Mouse (Mus musculus) frontal cortex, postnatal 10 days (tissue): ENCODE results near the gene Apom.

ENCODE experiments used
- DNase-seq, 2 experiments: peaks; one replicate each; pipeline ENCODE4 v3.0.0; 2022; ENCODE audit warnings: low spot score in 2 of 2, mixed read lengths in 1 of 2

The Apom gene

DNA sequence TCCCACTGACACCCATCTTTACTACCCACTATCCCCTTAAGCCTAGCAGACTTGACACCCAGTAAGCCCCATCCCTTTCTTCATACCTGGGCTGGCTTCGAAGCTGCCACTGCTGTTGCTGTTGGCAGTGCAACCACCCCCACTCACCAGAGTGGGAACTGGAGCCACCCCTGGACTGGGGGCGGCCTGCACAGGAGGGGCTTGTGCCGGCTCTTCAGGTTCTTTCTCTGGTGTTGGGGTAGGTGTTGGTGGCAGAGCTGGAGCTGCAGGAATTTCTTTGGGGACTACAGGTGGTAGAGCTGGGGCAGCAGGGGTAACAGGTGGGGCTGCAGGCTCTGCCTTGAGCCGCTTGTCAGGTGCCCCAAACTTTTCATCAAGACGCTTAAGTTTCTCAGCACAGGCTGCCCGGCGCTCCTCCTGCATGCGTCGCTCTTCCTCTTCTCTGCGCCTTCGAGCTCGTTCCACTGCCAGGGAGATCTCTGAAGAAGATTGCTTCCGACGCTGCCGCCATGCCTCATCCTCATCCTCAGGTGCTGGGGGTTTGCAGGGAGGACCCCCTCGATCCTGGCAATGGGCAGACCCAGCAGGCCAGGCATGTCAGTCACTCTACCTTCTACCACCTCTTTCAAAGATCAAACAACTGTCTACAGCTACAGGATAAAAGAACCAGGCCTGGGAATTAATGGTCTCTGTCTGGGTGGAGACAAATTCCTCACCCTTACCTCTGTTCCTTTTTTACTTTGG, 27.2 kb upstream of the Apom start:
- DNase-seq: no peak

DNA sequence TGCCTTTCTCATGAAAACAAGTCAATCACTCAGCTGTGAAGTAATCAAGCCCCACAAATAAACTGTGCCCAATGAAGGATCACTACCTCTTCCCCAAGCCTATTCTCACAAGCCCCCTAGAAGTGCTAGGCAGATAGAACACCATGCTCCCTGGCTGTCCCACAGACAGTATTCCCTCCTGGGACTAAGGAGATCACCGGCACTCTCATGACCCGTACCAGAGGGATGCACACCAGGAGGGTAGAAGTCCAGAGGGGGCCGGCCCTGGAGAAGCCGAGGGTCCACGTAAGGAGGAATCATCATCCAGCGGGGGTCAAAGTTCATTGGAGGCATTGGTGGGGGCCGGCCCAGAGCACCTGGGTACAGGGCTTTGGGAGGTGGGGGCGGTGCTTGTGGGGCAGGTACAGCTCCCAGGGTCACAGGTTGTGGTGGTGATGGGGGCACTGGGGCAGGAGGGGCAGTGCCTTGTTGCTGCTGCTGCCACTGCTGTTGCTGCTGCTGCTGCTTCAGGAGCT, 25.9 kb upstream of the Apom start:
- DNase-seq: no peak

DNA sequence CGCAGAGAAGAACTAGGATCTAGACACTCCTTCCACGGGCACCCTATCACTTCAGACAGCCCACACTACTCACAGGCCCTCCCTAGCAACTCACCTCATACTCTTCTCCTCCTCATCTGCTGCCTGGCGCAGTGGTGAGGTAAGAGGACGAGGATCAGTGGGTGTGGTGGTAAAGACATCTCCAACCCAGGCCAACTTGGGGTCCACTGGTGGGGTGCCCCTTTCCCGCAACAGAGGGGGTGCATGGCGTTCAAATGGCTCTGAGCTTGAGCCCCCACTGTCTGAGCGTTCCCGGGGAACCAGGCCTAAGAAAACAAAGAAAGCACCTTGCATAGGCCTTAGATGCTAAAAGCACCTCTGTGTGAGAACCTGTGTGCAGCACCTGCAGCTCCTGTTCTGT, 25.4 kb upstream of the Apom start:
- no peak for DNase-seq

DNA sequence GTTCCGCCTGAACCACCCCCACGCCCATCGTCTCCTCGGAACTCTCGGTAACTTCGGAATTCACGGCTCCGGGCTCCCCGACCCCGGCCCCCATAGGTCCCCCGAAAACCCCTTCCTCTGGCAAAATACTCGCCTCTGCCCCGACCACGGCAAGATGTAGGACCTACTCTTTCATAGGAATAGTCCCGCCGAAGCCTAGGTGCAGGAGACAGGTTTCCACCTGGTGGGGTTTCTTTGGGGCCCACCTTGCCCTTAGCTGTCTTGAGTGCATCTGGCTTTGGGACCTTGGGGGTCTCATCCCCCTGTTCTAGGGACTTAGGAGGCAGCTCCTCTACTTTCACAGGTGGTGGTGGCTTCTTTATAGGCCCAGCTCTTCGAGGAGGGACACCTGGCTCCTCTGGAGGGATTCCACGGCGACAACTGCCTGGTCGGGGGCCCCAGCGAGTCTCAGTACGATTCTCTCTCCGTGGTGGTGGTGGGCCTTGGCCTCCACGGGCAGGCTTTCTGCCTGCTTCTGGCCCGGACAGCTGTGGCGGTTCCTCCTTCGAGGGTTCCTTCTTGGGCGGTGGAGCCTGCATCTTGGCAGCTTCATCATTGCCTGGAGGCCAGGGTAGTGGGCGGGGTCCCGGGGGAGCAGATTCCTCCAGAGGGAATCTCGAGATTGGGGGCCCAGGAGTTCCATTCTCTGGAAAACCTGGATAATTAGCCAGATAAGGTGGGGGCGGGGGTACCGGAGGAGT, 24.8 kb upstream of the Apom start:
- no peak for DNase-seq

DNA sequence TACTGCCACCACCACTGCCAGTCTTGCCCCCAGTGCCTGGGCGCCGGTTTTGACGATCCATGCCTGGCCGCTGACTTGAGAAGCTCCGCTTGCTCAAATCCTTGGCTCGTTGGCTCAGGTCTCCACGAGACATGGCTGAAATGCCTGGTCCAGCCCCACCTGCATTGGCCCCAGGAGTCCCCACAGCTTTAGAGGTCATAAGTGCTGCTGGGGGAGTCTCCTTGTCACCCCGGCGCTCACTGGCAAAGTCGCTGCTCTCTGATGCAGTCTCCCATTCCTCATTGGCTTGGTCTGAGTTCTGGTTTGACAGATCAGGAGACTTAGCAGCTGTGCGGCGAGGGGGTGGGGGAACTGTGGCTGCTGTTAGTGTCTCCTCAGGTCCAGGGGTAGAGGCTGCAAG, 23.6 kb upstream of the Apom start:
- DNase-seq: no peak

DNA sequence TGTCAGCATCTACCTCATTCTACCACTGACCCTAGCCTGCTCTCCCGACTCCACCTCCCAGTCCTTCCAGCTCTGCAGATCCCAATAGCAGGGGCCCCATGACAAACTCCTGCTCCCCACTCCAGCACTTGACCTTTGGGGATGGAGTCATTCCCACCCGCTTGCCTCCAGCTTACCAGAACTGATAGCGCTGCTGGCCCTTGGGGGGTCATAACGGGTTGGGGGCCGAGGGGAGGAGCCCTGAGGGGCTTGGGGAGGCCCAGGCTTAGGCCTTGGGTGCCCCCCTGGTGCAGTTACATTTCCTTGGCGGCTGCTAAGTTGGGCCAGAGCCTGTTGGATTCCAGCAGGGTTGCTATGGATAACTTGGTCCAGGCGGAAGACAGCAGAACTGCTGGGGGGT, 22.8 kb upstream of the Apom start:
- DNase-seq: no peak

DNA sequence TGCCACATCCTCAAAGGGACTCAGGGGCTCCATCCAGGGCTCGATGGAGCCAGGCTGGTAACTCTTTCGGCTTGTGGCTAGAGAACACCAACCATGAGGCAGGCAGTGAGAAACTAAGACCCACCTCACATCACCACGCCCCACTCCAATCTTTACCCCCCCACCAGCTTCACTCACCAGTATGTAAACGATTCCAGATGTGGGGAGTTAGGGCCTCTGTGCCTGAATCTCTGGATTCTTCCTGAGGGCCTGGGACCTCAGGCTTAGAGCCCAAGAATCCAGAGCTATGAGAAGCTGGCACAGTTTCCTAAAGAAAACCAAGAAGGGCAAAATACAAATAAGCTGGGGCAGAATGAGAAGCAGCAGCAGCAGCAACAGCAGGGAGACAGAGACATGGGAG, 22.1 kb upstream of the Apom start:
- no peak for DNase-seq

DNA sequence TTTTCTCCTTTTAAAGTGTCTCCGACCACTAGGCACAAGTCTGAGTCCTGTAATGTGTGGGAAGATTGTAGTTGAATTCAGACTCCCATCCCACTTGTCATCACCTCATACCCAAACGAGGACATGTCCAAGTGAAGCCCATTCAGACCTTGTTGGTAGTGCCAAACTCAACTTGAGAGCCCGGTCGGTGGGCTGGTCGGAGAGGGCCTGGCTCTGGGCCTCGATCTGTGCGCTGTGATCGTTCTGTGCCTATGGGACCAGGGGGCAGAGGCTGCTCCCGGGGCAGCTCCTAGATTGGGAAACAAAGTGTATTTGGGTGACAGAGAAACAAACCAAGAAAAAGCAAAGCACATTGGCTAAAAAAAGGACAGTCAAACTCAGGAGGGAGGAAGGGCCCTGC, 21.2 kb upstream of the Apom start:
- no peak for DNase-seq

DNA sequence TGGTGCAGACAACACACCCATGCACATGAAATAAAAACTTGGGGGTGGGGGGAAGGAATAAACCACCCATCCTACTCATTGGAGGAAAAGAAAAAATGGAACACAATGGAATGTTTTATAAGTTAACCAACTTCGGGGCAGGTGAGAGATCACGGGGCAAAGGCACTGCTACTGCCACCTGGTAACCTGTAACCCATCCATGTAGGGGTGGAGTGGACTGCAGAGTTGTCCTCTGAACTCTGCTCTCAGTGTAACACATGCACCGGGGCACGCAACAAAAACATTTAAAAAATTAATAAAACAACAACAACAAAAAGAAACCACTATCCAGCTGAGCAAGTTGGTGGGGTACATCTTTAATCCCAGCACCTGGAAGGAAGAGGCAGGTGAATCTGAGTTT, 20.3 kb upstream of the Apom start:
- no peak for DNase-seq

DNA sequence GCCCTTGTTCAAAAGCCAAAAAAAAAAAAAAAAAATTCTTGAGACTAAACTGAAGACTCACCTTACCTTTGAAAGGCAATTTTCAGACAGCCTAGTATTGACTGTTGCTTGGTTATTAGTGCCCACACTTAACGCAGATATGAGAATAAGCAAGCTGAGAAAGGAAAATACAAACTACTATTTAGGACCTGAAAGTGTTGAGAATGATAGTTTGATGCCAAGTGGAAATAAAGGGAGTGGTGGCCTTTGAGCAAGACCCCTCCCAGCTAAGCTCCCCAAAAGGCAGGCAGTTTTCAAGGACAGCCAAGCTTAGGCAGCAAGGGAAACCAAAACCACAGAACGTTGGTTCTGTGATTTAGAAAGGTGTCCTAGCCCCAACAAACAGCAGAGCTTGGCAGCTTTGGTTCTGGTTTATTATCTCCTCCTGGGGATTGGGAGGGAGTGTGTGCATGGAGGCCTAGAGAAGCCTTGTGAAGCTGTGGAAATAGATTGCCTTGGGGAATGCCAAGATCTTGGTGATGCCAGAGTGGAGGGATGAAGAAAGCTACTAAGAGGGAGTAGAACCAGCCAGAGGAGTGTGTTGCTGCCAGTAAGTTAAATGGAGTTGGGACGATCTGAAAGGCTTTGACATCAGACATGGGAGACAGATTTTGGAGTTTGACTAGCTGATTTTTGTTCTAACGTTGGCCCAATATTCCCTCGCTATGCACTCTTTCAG, 16.2 kb upstream of the Apom start:
- DNase-seq: no peak

DNA sequence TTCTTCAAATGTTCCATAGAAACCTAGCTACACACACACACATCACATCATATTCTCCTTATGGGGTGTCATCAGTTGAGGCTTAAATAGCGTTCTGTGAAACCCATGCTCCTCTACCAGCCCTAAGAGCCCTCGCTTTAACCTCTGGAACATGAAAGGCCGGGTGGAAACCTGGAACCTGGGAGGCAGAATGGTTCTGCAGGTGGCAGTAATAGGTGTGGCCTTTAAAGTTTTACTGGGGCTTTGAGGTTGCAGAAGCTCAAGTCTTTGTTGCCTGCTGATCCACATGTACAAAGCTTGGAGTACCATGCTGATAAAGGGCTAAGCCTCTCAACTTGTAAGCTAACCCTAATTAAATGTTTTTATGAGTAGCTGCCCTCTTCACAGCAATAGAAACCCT, 15.5 kb upstream of the Apom start:
- DNase-seq: no peak

DNA sequence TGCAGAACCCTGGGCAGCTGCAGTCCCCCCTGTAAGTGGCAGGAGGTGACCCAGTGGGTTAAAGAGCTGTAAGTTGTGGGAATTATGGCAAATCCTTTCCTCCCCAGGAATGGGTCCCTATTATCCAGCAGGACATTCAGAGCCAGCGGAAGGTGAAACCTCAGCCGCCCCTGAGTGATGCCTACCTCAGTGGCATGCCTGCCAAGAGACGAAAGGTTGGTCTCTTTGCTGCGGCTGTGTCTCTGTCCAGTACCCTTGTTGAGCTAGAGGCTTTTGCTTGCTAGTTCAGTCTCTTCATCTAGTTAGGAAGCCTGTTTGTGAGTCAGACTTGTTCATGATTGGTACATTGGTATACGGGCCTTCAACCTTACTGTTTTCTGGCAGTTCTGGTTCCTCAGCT, 14.3 kb upstream of the Apom start:
- DNase-seq: no peak

DNA sequence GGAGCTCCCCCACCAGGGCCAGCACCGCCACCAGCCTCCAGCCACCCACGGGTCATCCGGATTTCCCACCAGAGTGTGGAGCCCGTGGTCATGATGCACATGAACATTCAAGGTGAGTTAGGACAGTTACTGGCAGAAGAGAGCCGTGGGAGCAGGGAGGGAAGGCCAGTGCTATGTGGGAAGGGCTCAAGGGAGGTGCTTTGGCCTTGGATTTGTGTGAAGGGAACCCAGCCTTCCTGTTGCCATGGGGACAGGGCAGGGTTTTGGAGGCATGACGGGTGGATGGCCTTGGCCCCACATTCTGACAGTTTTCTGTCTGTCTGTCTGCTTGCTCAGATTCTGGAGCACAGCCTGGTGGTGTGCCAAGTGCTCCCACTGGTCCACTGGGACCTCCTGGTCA, 10.1 kb upstream of the Apom start:
- DNase-seq: no peak

DNA sequence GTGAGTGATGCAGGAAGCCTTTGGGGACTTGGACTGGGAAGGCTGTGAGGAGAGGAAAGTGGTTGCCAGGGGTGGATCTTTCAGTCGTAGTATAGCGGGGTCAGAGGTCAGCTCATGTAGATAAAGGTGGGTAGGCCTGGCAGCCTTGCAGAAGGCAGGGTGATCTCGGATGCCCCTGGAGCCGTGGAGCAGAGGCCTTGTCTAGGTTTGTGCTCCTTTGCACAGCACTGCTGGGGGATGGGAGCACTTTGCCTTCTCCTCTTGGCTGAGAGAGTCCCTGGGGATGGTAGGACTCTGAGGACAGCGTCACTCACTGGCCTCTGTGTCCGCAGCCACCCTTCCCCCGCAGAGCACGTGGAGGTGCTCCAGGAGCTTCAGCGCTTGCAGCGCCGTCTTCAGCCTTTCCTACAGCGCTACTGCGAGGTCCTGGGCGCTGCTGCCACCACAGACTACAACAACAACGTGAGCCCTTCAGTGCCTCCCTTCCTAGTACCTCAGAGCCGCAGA, 8.7 kb upstream of the Apom start:
- no peak for DNase-seq

DNA sequence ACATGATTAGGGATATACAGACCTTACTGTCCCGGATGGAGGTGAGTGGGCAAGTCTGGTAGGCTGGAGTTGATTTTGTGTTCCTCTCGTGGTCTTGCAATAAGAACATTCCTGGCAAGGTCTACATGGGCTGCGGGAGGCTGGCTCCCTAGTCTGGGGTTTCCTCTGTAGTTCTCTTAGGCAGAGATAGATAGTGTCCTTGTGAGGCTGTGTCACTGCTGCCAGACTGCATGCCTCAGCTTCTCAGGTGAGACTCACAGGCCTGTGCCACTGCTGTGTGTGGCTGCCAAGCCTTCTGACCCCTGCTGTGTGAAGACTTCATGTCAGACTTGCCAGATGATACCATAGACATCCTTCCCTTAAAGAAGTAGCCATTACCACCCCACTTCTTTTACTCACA, 7.4 kb upstream of the Apom start:
- no peak for DNase-seq

DNA sequence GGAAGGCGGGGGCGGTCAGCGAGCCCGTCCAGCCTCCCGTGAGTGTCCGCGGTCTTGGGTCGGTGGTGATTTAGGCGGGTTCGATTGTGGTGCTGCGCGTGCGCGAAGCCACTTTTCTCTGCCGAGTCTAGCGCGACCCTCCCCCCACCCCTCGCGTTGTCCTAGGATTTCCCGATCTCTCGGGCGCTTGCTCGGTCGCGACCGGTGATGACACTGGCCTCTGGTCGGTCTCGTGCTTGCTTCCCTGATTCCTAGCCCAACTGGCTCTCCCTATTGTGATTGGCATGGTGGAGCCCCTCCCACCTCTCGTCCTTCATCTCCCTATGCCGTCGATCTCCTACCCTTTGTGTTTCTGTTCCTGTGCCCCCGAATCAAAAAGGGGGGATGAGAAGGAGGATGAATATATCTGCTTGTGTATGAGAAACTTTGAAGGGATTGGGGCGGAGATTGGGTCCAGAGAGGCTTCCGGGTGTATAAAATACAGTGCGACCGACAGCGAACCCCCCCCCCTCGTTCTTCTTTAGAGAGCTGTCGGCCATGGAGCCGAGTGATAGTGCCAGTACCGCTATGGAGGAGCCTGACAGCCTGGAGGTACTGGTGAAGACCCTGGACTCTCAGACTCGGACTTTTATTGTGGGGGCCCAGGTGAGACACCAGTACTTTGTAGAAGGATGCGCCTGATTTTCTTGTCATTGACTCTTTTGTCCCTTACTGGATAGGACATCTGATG, 3.9 kb upstream of the Apom start:
- DNase-seq: no peak

DNA sequence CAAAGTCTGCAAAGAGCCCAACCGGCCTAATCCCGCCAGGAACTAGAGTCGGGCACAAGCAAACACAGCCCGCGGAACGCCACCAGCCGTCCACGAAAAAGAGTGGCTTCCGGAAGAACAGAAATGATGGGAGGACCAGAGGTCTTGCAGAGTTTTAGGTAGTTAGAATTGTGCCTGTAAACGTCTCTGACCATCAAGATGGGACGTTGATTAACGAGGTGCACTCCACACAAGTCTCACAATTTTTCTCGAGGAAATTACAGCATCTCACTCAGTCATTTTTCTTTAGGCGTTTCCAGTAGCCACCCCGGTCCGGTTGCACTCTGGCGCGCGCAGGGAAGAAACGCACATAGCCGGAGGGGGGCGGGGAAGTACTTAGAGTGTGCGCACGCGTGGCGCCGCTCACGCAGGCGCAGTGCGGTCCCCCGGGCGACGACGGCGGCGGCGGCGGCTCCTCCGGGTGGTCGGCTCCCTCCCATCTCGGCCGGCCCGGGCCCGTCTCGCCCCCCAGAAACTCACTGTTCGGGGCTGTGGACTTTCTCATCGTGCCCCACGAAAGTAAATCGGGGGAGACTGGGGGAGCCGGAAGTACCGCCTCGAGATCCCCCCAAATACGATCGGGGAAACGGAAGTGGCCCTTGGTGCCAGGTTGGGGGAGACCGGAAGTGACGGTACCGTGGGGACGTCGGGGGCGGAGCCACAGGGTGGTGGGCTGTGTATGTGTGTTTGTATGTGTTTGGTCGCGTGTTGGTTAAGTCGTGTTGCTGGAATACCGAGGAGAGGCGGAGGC, 3.1 kb upstream of the Apom start, which contains the start of gene Bag6:
Bag6 (plus strand) TSS at position 378 of the 790 bp plus-strand sequence.
- DNase-seq: peak; percentile 90 to 94

DNA sequence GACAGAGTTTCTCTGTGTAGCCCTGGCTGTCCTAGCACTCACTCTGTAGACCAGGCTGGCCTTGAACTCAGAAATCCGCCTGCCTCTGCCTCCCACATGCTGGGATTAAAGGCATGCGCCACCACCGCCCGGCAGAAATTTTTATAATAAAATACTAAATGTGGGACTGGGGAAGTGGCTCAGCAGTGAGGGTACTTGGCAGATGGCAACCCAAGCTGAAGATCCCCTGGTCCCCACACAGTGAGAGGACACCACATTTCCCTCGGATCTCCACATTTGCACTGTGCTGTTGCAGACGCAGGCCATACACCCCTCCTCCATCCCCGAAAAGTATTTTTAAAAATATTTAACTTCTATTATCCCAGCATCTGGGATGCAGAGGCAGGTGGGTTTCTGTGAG, 1.7 kb upstream of the Apom start:
- no peak for DNase-seq

DNA sequence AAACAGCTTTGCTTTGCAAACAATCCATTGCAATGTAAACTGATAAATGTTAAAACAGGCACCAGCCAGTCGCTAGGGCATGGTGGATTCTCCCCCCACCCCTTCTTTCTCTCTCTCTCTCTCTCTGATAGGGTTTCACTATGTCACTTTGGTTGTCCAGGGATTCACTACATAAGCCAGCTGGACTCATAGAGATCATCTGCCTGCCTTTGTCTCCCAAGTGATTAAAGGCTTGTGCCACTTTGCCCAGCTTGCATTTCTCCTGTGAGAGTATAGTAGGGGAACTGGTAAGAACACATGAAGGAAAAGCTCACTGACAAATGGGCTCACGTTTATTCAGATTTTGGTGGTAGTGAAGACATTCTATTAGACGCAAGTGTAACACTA, 317 bp upstream of the Apom start:
- DNase-seq: no peak

DNA sequence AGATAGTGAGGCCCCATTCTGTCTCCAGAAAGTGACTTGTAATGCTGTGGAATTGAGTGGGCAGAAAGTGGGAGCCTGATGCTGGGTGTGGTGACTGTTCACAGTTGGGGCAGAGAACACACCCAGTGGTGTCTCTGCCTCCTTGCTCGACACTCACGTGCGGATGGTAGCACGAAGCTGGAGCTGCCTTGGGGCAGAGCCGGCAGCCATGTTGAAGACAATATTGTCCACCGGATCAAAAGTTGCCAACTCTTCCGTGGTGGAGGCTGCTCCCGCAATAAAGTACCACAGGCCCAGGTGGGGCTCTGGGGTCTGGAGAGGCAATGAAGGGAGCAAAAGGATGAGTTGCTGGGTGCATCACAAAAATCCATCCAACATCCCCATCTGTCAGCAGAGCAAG, 812 bp downstream of the Apom start:
- no peak for DNase-seq

DNA sequence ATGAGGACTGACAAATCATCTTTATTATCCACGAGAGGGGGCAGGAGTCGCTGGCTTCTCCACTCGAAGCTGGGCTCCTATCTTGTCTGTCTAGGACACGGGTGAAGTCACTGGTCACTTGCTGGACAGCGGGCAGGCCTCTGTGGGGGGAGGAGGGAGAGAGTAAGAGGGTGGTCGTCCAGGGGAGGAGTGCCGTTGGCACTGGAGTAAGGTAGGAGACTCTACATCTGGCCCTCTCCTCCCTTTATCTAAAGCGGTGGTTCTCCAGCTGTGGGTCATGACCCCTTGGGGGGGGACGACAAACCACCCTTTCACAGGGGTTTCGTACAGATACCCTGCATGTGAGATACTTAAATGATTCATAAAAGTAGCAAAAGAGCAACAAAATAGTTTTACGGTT, 2.9 kb downstream of the Apom start:
- no peak for DNase-seq
